Mouse (Mus musculus) intestine, postnatal 0 days (tissue): ENCODE data around the gene Ccdc153. TPM values are rescaled to one million over a fixed set of nuclear protein-coding genes. Genes with fewer than 3 reads are reported as not detected.

Experiments
- ATAC-seq: fragments of 200-750 bp; cut with Nextera tagmentation; 2 replicates; pipeline ENCODE4 v1.8.0; 2017; ENCODE audit warnings: mild to moderate bottlenecking, moderate TSS enrichment, moderate library complexity
- H3K27ac ChIP-seq: fragments of 300-500 bp; sonication (generic); 2 replicates; pipeline ENCODE4 v1.5.1; 2014; ENCODE audit warnings: mild to moderate bottlenecking, low read depth, low read length, moderate library complexity
- H3K27me3 ChIP-seq: fragments of 300-500 bp; sonication (generic); replicated peaks from 2 replicates; pipeline ENCODE4 v1.6.1; 2014; ENCODE audit warnings: low read length, mixed read lengths; ENCODE audit not compliant: control insufficient read depth, insufficient read depth
- H3K36me3 ChIP-seq: fragments of 300-500 bp; sonication (generic); 2 replicates; pipeline ENCODE4 v1.6.1; 2014; ENCODE audit warnings: mild to moderate bottlenecking, moderate library complexity; ENCODE audit not compliant: control insufficient read depth, insufficient read depth
- H3K4me1 ChIP-seq: fragments of 300-500 bp; sonication (generic); replicated peaks from 2 replicates; pipeline ENCODE4 v1.6.1; 2014; ENCODE audit warnings: antibody characterized with exemption, low read length, mixed read lengths; ENCODE audit not compliant: control insufficient read depth, insufficient read depth
- H3K4me2 ChIP-seq: fragments of 300-500 bp; sonication (generic); replicated peaks from 2 replicates; pipeline ENCODE4 v1.6.1; 2014; ENCODE audit warnings: low read depth, mild to moderate bottlenecking, moderate library complexity
- H3K4me3 ChIP-seq: fragments of 300-500 bp; sonication (generic); 2 replicates; pipeline ENCODE4 v1.5.1; 2014; ENCODE audit warnings: low read depth, low read length
- H3K9ac ChIP-seq: fragments of 300-500 bp; sonication (generic); 2 replicates; pipeline ENCODE4 v1.6.1; 2014; ENCODE audit warnings: mild to moderate bottlenecking, low read depth, low read length
- H3K9me3 ChIP-seq: fragments of 300-500 bp; sonication (generic); 2 replicates; pipeline ENCODE4 v1.6.1; 2016; ENCODE audit warnings: mixed run types; ENCODE audit not compliant: control insufficient read depth
- CTCF ChIP-seq: sonication (generic); IDR thresholded peaks from 2 replicates; pipeline ENCODE4 v1.5.1; 2016; ENCODE audit warnings: low read depth, mild to moderate bottlenecking, control low read depth, antibody characterized with exemption, moderate library complexity
- WGBS: fragments of 180-500 bp; shearing (Covaris S2); extraction: QIAGEN DNeasy Blood & Tissue Kit; methylation state at CpG from one replicate; pipeline ENCODE4 v1.1.7; 2014; 5-methylcytosine and 5-hydroxymethylcytosine counted together
- polyA plus RNA-seq: library from polyadenylated mRNA; unstranded; fragments of >200 nt; fragmentation: Nextera tagmentation; extraction: Ambion mirVana; gene quantifications from 2 replicates; pipeline ENCODE4 v1.2.1, GENCODE M21; 2015

Gene Ccdc153
- polyA plus RNA-seq, 1 experiment from 2014 or later, result not detected

GRCm38 (mm10) chr9:44287401-44288075 is 47.1 kb downstream of the Ccdc153 start:
- H3K36me3 ChIP-seq, result peaks cover 27% of the 10 kb centered on the region; the same call in 1 of the 2 replicates
- WGBS, result 4% methylated on average over 46 of the region's 47 CpGs
- no peak for TF ChIP-seq CTCF
- peak overlapping the region; percentile 80 for H3K4me2 ChIP-seq
- peak overlapping the region; percentile 53 for H3K4me3 ChIP-seq
- no peaks in the 10 kb centered on the region for H3K9me3 ChIP-seq
- H3K27ac ChIP-seq, result no peak overlapping the region
- H3K4me1 ChIP-seq, result 0 out of 2 replicates have a peak, but pooled peaks cover 7% of the 10 kb centered on the region
- ATAC-seq, result peak; percentile 9; the same call in 1 of the 2 replicates
- H3K9ac ChIP-seq, result peak overlapping the region; percentile 54
- H3K27me3 ChIP-seq, result peaks cover 8% of the 10 kb centered on the region; the same call in 1 of the 2 replicates

DNA sequence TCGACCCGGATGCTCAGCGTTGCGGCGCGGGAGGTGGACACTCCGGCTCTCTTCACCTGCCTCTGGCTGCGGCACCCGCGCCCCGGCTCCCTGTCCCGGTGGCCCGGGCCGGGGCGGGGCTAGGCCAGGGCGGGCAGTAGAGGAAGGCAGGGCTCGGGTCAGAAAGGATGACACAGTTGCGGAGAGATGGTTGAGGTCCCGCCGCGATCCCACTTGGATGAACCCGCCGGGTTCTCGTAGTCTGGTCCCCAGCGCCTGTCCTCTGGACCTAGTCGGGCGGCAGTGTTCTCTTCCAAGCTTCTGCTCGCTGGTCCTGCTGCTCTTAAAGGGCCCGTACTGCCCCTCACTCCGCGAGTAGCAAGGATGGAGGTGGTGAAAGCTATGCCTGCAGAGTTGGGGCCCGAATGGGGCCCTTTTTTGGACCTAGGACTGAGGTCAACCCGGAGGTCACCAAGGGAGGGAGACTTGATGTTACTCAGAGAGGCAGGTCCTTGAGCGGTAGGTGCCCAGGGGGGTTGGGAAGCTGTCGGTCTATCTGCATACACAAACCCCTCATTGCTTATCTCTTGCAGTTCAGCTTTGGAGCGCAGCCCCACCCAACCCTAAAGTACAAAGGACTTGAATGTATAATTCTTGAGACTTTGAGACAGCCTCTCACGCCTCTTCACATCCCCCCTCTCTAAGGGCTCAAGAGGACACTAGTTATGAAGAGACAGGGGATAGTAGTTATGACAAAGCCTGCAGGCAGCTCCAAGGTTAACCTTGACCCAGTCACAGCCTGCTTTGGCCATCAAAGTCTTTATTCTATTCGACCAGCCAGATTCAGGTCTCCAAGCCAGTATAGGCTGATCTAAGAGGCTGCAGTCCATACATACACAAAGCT is 47.8 kb downstream of the Ccdc153 start, which contains the start of gene Abcg4:
Gene Abcg4, minus strand, starts transcription at position 540 of the 883 bp plus-strand sequence.
- peak within 1 kb of the TSS; percentile 54 for H3K9ac ChIP-seq
- TF ChIP-seq CTCF, result no peak
- WGBS, result under 1% methylated on average over 38 of the region's 38 CpGs
- 0 out of 2 replicates have a peak, but pooled peaks cover 7% of the 10 kb centered on the region for H3K4me1 ChIP-seq
- H3K27me3 ChIP-seq, result peaks cover 8% of the 10 kb centered on the region; the same call in 1 of the 2 replicates
- peaks cover 31% of the 10 kb centered on the region for H3K36me3 ChIP-seq
- no peaks in the 10 kb centered on the region for H3K9me3 ChIP-seq
- H3K4me2 ChIP-seq, result peak within 1 kb of the TSS; percentile 80
- peak within 1 kb of the TSS; percentile 53 for H3K4me3 ChIP-seq
- H3K27ac ChIP-seq, result no peak within 1 kb of the TSS
- peak; percentile 24; the same call in 1 of the 2 replicates for ATAC-seq

DNA sequence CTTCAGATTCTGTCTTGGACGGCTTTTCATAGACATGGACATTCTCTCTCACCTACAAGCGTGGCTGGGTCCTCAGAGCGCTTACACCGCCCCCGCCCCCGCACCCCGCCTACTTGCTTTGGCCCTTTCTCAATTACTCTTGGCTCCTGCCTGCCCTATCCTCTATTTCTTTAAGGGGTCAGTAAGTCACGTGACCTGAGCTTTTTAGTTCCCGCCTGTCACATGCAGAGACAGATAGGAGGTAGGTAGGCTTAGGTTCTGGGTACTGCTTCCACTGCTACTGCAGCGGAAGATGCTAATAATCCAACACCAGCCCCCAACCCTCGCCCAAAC is 48.4 kb downstream of the Ccdc153 start:
- peaks cover 37% of the 10 kb centered on the region for H3K36me3 ChIP-seq
- 0 out of 2 replicates have a peak, but pooled peaks cover 7% of the 10 kb centered on the region for H3K4me1 ChIP-seq
- no peaks in the 10 kb centered on the region for H3K9me3 ChIP-seq
- 17% methylated on average over 11 of the region's 11 CpGs for WGBS
- peaks cover 8% of the 10 kb centered on the region; the same call in 1 of the 2 replicates for H3K27me3 ChIP-seq
- H3K9ac ChIP-seq, result no peak overlapping the region
- TF ChIP-seq CTCF, result no peak
- ATAC-seq, result no peak
- peak overlapping the region; percentile 53; the same call in 1 of the 2 replicates for H3K4me3 ChIP-seq
- H3K4me2 ChIP-seq, result peak overlapping the region; percentile 80
- H3K27ac ChIP-seq, result no peak overlapping the region

- no peak overlapping the region for H3K27ac ChIP-seq
- ATAC-seq, result no peak
- H3K4me1 ChIP-seq, result 0 out of 2 replicates have a peak, but pooled peaks cover 7% of the 10 kb centered on the region
- 67% methylated on average over 3 of the region's 3 CpGs for WGBS
- H3K9ac ChIP-seq, result no peak overlapping the region
- no peak overlapping the region for H3K4me2 ChIP-seq
- H3K4me3 ChIP-seq, result no peak overlapping the region
- peaks cover 7% of the 10 kb centered on the region; the same call in 1 of the 2 replicates for H3K27me3 ChIP-seq
- H3K36me3 ChIP-seq, result peaks cover 69% of the 10 kb centered on the region
- H3K9me3 ChIP-seq, result no peaks in the 10 kb centered on the region
- peak; percentile 83 for TF ChIP-seq CTCF
Observed at GRCm38 (mm10) chr9:44292490-44292889, 52.0 kb downstream of the Ccdc153 start.

Other genes starting within 250 kb of the Ccdc153 start
- gene Thy1, start 197.3 kb upstream of the Ccdc153 start, polyA plus RNA-seq, result 4.6 and 4.9 TPM in 2 replicates
- 9.7 and 10.4 TPM in 2 replicates for gene Usp2, start 173.7 kb upstream of the Ccdc153 start, polyA plus RNA-seq
- gene Mfrp, start 138.9 kb upstream of the Ccdc153 start, polyA plus RNA-seq, result 0.05 TPM in 1 of 2 replicates, not detected in the other
- 5.4 and 6.0 TPM in 2 replicates for gene C1qtnf5, start 133.4 kb upstream of the Ccdc153 start, polyA plus RNA-seq
- gene Gm49380, start 127.2 kb upstream of the Ccdc153 start, polyA plus RNA-seq, result 0.05 TPM in 1 of 2 replicates, not detected in the other
- 18.4 and 18.8 TPM in 2 replicates for gene Rnf26, start 127.2 kb upstream of the Ccdc153 start, polyA plus RNA-seq
- gene Mcam, start 106.2 kb upstream of the Ccdc153 start, polyA plus RNA-seq, result 31.5 and 34.0 TPM in 2 replicates
- 5.8 and 6.7 TPM in 2 replicates for gene Cbl, start 6.6 kb upstream of the Ccdc153 start, polyA plus RNA-seq
- gene Pdzd3, start 10.8 kb downstream of the Ccdc153 start, polyA plus RNA-seq, result 37.0 and 40.1 TPM in 2 replicates
- gene Nlrx1, start 27.9 kb downstream of the Ccdc153 start, polyA plus RNA-seq, result 4.6 TPM in 2 replicates
- 0.88 and 1.1 TPM in 2 replicates for gene Abcg4, start 47.9 kb downstream of the Ccdc153 start, polyA plus RNA-seq
- 6.0 and 6.8 TPM in 2 replicates for gene Hinfp, start 65.0 kb downstream of the Ccdc153 start, polyA plus RNA-seq
- 42.4 TPM in 2 replicates for gene C2cd2l, start 79.6 kb downstream of the Ccdc153 start, polyA plus RNA-seq
- gene Dpagt1, start 85.3 kb downstream of the Ccdc153 start, polyA plus RNA-seq, result 23.6 and 25.3 TPM in 2 replicates
- gene H2afx, start 94.0 kb downstream of the Ccdc153 start, polyA plus RNA-seq, result 84.5 and 89.1 TPM in 2 replicates
- gene Hmbs, start 103.6 kb downstream of the Ccdc153 start, polyA plus RNA-seq, result 60.1 and 60.7 TPM in 2 replicates
- 27.2 and 27.4 TPM in 2 replicates for gene Vps11, start 121.0 kb downstream of the Ccdc153 start, polyA plus RNA-seq
- gene Hyou1, start 138.8 kb downstream of the Ccdc153 start, polyA plus RNA-seq, result 10.5 and 11.1 TPM in 2 replicates
- gene Slc37a4, start 156.2 kb downstream of the Ccdc153 start, polyA plus RNA-seq, result 150 and 160 TPM in 2 replicates
- gene Rps25, start 166.5 kb downstream of the Ccdc153 start, polyA plus RNA-seq, result 1,434 and 1,542 TPM in 2 replicates
- gene Trappc4, start 166.9 kb downstream of the Ccdc153 start, polyA plus RNA-seq, result 138 and 142 TPM in 2 replicates
- gene Ccdc84, start 177.9 kb downstream of the Ccdc153 start, polyA plus RNA-seq, result 14.7 and 19.7 TPM in 2 replicates
- gene Foxr1, start 200.5 kb downstream of the Ccdc153 start, polyA plus RNA-seq, result not detected in 2 replicates
- gene Upk2, start 214.3 kb downstream of the Ccdc153 start, polyA plus RNA-seq, result not detected in 2 replicates
- gene Bcl9l, start 242.1 kb downstream of the Ccdc153 start, polyA plus RNA-seq, result 4.8 and 4.9 TPM in 2 replicates